Mouse (Mus musculus): ENCODE data around the gene Gm49383. TPM values are rescaled to one million over a fixed set of nuclear protein-coding genes. Genes with fewer than 3 reads are reported as not detected.

Gm49383 gene
- polyA plus RNA-seq, 1 experiment = not detected

GRCm38 (mm10) chr12:69220613-69221277 is 23.8 kb upstream of the Gm49383 start:
- H3K27ac ChIP-seq (ENCODE audit: insufficient read depth, low read depth, low read length) = no peak overlapping the region
- H3K4me3 ChIP-seq (ENCODE audit: insufficient read depth, low read depth, low read length) = no peak overlapping the region
- 92% methylated on average over 19 of the region's 19 CpGs for WGBS
- peaks cover 3% of the 10 kb centered on the region; the same call in 1 of the 2 replicates for H3K4me1 ChIP-seq (ENCODE audit: control insufficient read depth, insufficient read depth, low read length)
- no peak for TF ChIP-seq CTCF (IDR thresholded peaks at IDR 0.05; ENCODE audit: insufficient read depth, low read depth, low read length)
- TF ChIP-seq POLR2A (IDR thresholded peaks at IDR 0.05; ENCODE audit: insufficient read depth, low read depth, low read length) = no peak

GRCm38 (mm10) chr12:69216587-69216986 is 19.7 kb upstream of the Gm49383 start:
- no peak overlapping the region for H3K27ac ChIP-seq (ENCODE audit: insufficient read depth, low read depth, low read length)
- no peak for TF ChIP-seq POLR2A (IDR thresholded peaks at IDR 0.05; ENCODE audit: insufficient read depth, low read depth, low read length)
- 88% methylated on average over 7 of the region's 7 CpGs for WGBS
- H3K4me3 ChIP-seq (ENCODE audit: insufficient read depth, low read depth, low read length) = no peak overlapping the region
- H3K4me1 ChIP-seq (ENCODE audit: control insufficient read depth, insufficient read depth, low read length) = peaks cover 6% of the 10 kb centered on the region; the same call in 1 of the 2 replicates

GRCm38 (mm10) chr12:69215000-69215785 is 18.3 kb upstream of the Gm49383 start:
- TF ChIP-seq CTCF (IDR thresholded peaks at IDR 0.05; ENCODE audit: insufficient read depth, low read depth, low read length) (no peak), POLR2A (IDR thresholded peaks at IDR 0.05; ENCODE audit: insufficient read depth, low read depth, low read length) (no peak)
- H3K4me3 ChIP-seq (ENCODE audit: insufficient read depth, low read depth, low read length) = no peak overlapping the region
- 43% methylated on average over 3 of the region's 3 CpGs for WGBS
- no peak overlapping the region for H3K27ac ChIP-seq (ENCODE audit: insufficient read depth, low read depth, low read length)
- peaks cover 6% of the 10 kb centered on the region; the same call in 1 of the 2 replicates for H3K4me1 ChIP-seq (ENCODE audit: control insufficient read depth, insufficient read depth, low read length)

- Histone ChIP-seq H3K27ac (ENCODE audit: insufficient read depth, low read depth, low read length) (no peak overlapping the region), H3K4me3 (ENCODE audit: insufficient read depth, low read depth, low read length) (no peak overlapping the region), H3K4me1 (ENCODE audit: control insufficient read depth, insufficient read depth, low read length) (peaks cover 6% of the 10 kb centered on the region; the same call in 1 of the 2 replicates)
- TF ChIP-seq POLR2A (IDR thresholded peaks at IDR 0.05; ENCODE audit: insufficient read depth, low read depth, low read length) (no peak), CTCF (IDR thresholded peaks at IDR 0.05; ENCODE audit: insufficient read depth, low read depth, low read length) (no peak)
- 90% methylated on average over 7 of the region's 7 CpGs for WGBS
Measured at GRCm38 (mm10) chr12:69214393-69214792, 17.5 kb upstream of the Gm49383 start.

- H3K4me3 ChIP-seq (ENCODE audit: insufficient read depth, low read depth, low read length) = no peak overlapping the region
- peaks cover 6% of the 10 kb centered on the region; the same call in 1 of the 2 replicates for H3K4me1 ChIP-seq (ENCODE audit: control insufficient read depth, insufficient read depth, low read length)
- 94% methylated on average over 13 of the region's 13 CpGs for WGBS
- no peak overlapping the region for H3K27ac ChIP-seq (ENCODE audit: insufficient read depth, low read depth, low read length)
- no peak for TF ChIP-seq CTCF (IDR thresholded peaks at IDR 0.05; ENCODE audit: insufficient read depth, low read depth, low read length)
- TF ChIP-seq POLR2A (IDR thresholded peaks at IDR 0.05; ENCODE audit: insufficient read depth, low read depth, low read length) = no peak
Measured at GRCm38 (mm10) chr12:69213186-69213777, 16.4 kb upstream of the Gm49383 start.

- no peak overlapping the region for H3K27ac ChIP-seq (ENCODE audit: insufficient read depth, low read depth, low read length)
- TF ChIP-seq CTCF (IDR thresholded peaks at IDR 0.05; ENCODE audit: insufficient read depth, low read depth, low read length) = no peak
- TF ChIP-seq POLR2A (IDR thresholded peaks at IDR 0.05; ENCODE audit: insufficient read depth, low read depth, low read length) = no peak
- no peak overlapping the region for H3K4me3 ChIP-seq (ENCODE audit: insufficient read depth, low read depth, low read length)
- 70% methylated on average over 5 of the region's 5 CpGs for WGBS
- H3K4me1 ChIP-seq (ENCODE audit: control insufficient read depth, insufficient read depth, low read length) = peaks cover 4% of the 10 kb centered on the region; the same call in 1 of the 2 replicates
Measured at GRCm38 (mm10) chr12:69211057-69211456, 14.2 kb upstream of the Gm49383 start.

- Histone ChIP-seq H3K4me1 (ENCODE audit: control insufficient read depth, insufficient read depth, low read length) (peaks cover 4% of the 10 kb centered on the region; the same call in 1 of the 2 replicates), H3K4me3 (ENCODE audit: insufficient read depth, low read depth, low read length) (no peak overlapping the region), H3K27ac (ENCODE audit: insufficient read depth, low read depth, low read length) (no peak overlapping the region)
- 81% methylated on average over 18 of the region's 18 CpGs for WGBS
- no peak for TF ChIP-seq CTCF (IDR thresholded peaks at IDR 0.05; ENCODE audit: insufficient read depth, low read depth, low read length)
- TF ChIP-seq POLR2A (IDR thresholded peaks at IDR 0.05; ENCODE audit: insufficient read depth, low read depth, low read length) = no peak
Measured at GRCm38 (mm10) chr12:69210056-69210979, 13.4 kb upstream of the Gm49383 start.

- Histone ChIP-seq H3K27ac (ENCODE audit: insufficient read depth, low read depth, low read length) (no peak overlapping the region), H3K4me3 (ENCODE audit: insufficient read depth, low read depth, low read length) (no peak overlapping the region), H3K4me1 (ENCODE audit: control insufficient read depth, insufficient read depth, low read length) (peaks cover 2% of the 10 kb centered on the region; the same call in 1 of the 2 replicates)
- WGBS = 97% methylated on average over 2 of the region's 2 CpGs
- TF ChIP-seq POLR2A (IDR thresholded peaks at IDR 0.05; ENCODE audit: insufficient read depth, low read depth, low read length) = no peak
- no peak for TF ChIP-seq CTCF (IDR thresholded peaks at IDR 0.05; ENCODE audit: insufficient read depth, low read depth, low read length)
Measured at GRCm38 (mm10) chr12:69208520-69208919, 11.6 kb upstream of the Gm49383 start.
